In genomic region chr7:81479531-81480090, GRCm38 (mm10) we compare ENCODE assay signal across 30 mouse cellular contexts. TPM values are rescaled to one million over a fixed set of nuclear protein-coding genes. Genes with fewer than 3 reads are reported as not detected.
DNase-seq lines count a peak whose midpoint lies in the region; ATAC-seq lines count a peak whose summit lies in the region.
"Had no signal": no experiment of that assay in that cellular context is flagged by ENCODE, and none has a peak within 500 bp of the region (broad histone marks: within the 10 kb centered on the region; RNA-seq: fewer than 3 reads in every experiment).

No protein-coding gene starts in this region.

- ATAC-seq in forebrain, embryonic 11.5 days (replicated peaks; ENCODE audit: low FRiP score): no peak
- no peak for ATAC-seq in midbrain, embryonic 16.5 days
- ATAC-seq: forebrain, embryonic 16.5 days; hindbrain, postnatal 0 days; intestine, postnatal 0 days had no signal

- 0 out of 2 replicates have a peak, but pooled peaks cover 2% of the 10 kb centered on the region for H3K4me1 ChIP-seq in forebrain, embryonic 11.5 days (replicated peaks; ENCODE audit: control insufficient read depth, insufficient read depth, low read length)
- H3K4me1 ChIP-seq in forebrain, embryonic 10.5 days: peaks cover 27% of the 10 kb centered on the region
- no peaks in the 10 kb centered on the region for H3K4me1 ChIP-seq in midbrain, embryonic 16.5 days (ENCODE audit: control insufficient read depth, insufficient read depth, low read length)

- H3K36me3 ChIP-seq in forebrain, embryonic 11.5 days (ENCODE audit: control insufficient read depth, insufficient read depth, low read length): no peaks in the 10 kb centered on the region
- H3K36me3 ChIP-seq in forebrain, embryonic 10.5 days (replicated peaks): no peaks in the 10 kb centered on the region
- H3K36me3 ChIP-seq in midbrain, embryonic 16.5 days (ENCODE audit: control insufficient read depth, insufficient read depth, low read length): peaks cover 21% of the 10 kb centered on the region
- H3K36me3 ChIP-seq: embryonic facial prominence, embryonic 12.5 days; heart, embryonic 15.5 days had no signal

- H3K4me2 ChIP-seq in forebrain, embryonic 11.5 days (ENCODE audit: low read depth, low read length, severe bottlenecking): no peak overlapping the region
- no peak overlapping the region for H3K4me2 ChIP-seq in midbrain, embryonic 16.5 days (ENCODE audit: low read length)
- H3K4me2 ChIP-seq: embryonic facial prominence, embryonic 12.5 days; heart, embryonic 15.5 days had no signal

- peak; percentile 39 for DNase-seq in forebrain, embryonic 11.5 days (ENCODE audit: low spot score)
- no peak for DNase-seq in forebrain, embryonic 10.5 days (ENCODE audit: extremely low spot score, low spot score)
- DNase-seq in ES-CJ7 (ENCODE audit: low read depth, low spot score) (peak; percentile 74), R1 (ENCODE audit: low read depth, low spot score) (peak; percentile 57)
- DNase-seq in forelimb bud, embryonic 11.5 days (ENCODE audit: low read depth, low spot score): peak; percentile 44
- DNase-seq in left cerebral cortex, adult 18-20 months (ENCODE audit: low spot score in 2 of 2): no peak
- DNase-seq: adrenal gland, adult 8-10 months; cerebellum, adult 9-10 months; heart, adult 18-20 months; liver; lung, postnatal 10 days; midbrain, embryonic 14.5 days; spleen, adult 18-20 months; thymus, postnatal 36 days had no signal

- no peak overlapping the region for H3K9ac ChIP-seq in forebrain, embryonic 11.5 days (ENCODE audit: low read length)
- H3K9ac ChIP-seq in midbrain, embryonic 16.5 days (ENCODE audit: low read depth, low read length): no peak overlapping the region
- H3K9ac ChIP-seq: embryonic facial prominence, embryonic 12.5 days; heart, embryonic 15.5 days had no signal

- no peaks in the 10 kb centered on the region for H3K9me3 ChIP-seq in forebrain, embryonic 11.5 days (ENCODE audit: control insufficient read depth, low read length)
- no peaks in the 10 kb centered on the region for H3K9me3 ChIP-seq in forebrain, embryonic 10.5 days
- H3K9me3 ChIP-seq in midbrain, embryonic 16.5 days (replicated peaks; ENCODE audit: control insufficient read depth, low read length, poor library complexity, severe bottlenecking): no peaks in the 10 kb centered on the region
- H3K9me3 ChIP-seq: embryonic facial prominence, embryonic 12.5 days; heart, embryonic 15.5 days had no signal

- WGBS in forebrain, embryonic 11.5 days: 76% methylated on average over 3 of the region's 3 CpGs
- 73% methylated on average over 3 of the region's 3 CpGs for WGBS in forebrain, embryonic 10.5 days
- 82% methylated on average over 3 of the region's 3 CpGs for WGBS in midbrain, embryonic 16.5 days

- H3K4me3 ChIP-seq in forebrain, embryonic 11.5 days (ENCODE audit: low read depth, low read length): no peak overlapping the region
- no peak overlapping the region for H3K4me3 ChIP-seq in forebrain, embryonic 10.5 days
- H3K4me3 ChIP-seq in midbrain, embryonic 16.5 days (ENCODE audit: low read depth, low read length): no peak overlapping the region
- H3K4me3 ChIP-seq: embryonic facial prominence, embryonic 12.5 days; heart, embryonic 15.5 days; myocyte had no signal

- H3K27ac ChIP-seq in forebrain, embryonic 11.5 days (ENCODE audit: low read depth, low read length): no peak overlapping the region
- no peak overlapping the region for H3K27ac ChIP-seq in forebrain, embryonic 10.5 days
- H3K27ac ChIP-seq in midbrain, embryonic 16.5 days (ENCODE audit: low read length): no peak overlapping the region
- H3K27ac ChIP-seq: embryonic facial prominence, embryonic 12.5 days; heart, embryonic 15.5 days; hindbrain, postnatal 0 days had no signal

- H3K27me3 ChIP-seq in forebrain, embryonic 11.5 days (ENCODE audit: control insufficient read depth, insufficient read depth, low read length): peaks cover 11% of the 10 kb centered on the region; the same call in 1 of the 2 replicates
- H3K27me3 ChIP-seq in forebrain, embryonic 10.5 days (ENCODE audit: poor library complexity, severe bottlenecking): peaks cover 57% of the 10 kb centered on the region
- peaks cover 6% of the 10 kb centered on the region for H3K27me3 ChIP-seq in midbrain, embryonic 16.5 days (ENCODE audit: control insufficient read depth, insufficient read depth, low read depth, low read length)

RNA-seq across cellular contexts. Expression of gene Ap3b2, which starts 14.1 kb away (rescaled TPM):
- 26.1 and 27.3 TPM in 2 replicates for polyA plus RNA-seq in forebrain, embryonic 11.5 days (2014; fragmentation: Nextera tagmentation; extraction: Ambion mirVana)
- 8.4 and 11.6 TPM in 2 replicates for polyA plus RNA-seq in forebrain, embryonic 10.5 days (2016; fragmentation: Nextera tagmentation; extraction: Ambion mirVana)
- 100 to 1,000 TPM; 156 to 159 TPM for total RNA-seq in left cerebral cortex, adult 18-20 months (2021)
- polyA plus RNA-seq in midbrain, embryonic 16.5 days (2015; fragmentation: Nextera tagmentation; extraction: Ambion mirVana): 161 TPM in 2 replicates
- total RNA-seq: heart, adult 18-20 months; hematopoietic stem cell, adult 5-6 weeks; megakaryocyte, adult 5-6 weeks had no signal
- polyA plus RNA-seq: C2C12, myocyte had no signal

RNA-seq across cellular contexts. Expression of gene BC048679, which starts 18.5 kb away (rescaled TPM):
- polyA plus RNA-seq in forebrain, embryonic 11.5 days (2014; fragmentation: Nextera tagmentation; extraction: Ambion mirVana): not detected in 2 replicates
- polyA plus RNA-seq in forebrain, embryonic 10.5 days (2016; fragmentation: Nextera tagmentation; extraction: Ambion mirVana): 0.27 and 0.50 TPM in 2 replicates
- not detected for total RNA-seq in left cerebral cortex, adult 18-20 months (2021)
- not detected in 2 replicates for polyA plus RNA-seq in midbrain, embryonic 16.5 days (2015; fragmentation: Nextera tagmentation; extraction: Ambion mirVana)
- total RNA-seq: adrenal gland, adult 8-10 months; heart, adult 18-20 months; hematopoietic stem cell, adult 5-6 weeks; hindbrain, postnatal 0 days; layer of hippocampus, postnatal 10 days; left cerebral cortex, postnatal 14 days; megakaryocyte, adult 5-6 weeks had no signal
- polyA plus RNA-seq: C2C12; embryonic facial prominence, embryonic 12.5 days; forebrain, embryonic 16.5 days; heart, embryonic 15.5 days; hindbrain, postnatal 0 days; intestine, postnatal 0 days; kidney, embryonic 16.5 days; large intestine, adult 2 months; liver, embryonic 16.5 days; midbrain, embryonic 14.5 days; myocyte; neural tube, embryonic 14.5 days had no signal

RNA-seq across cellular contexts. Expression of gene Cpeb1, which starts 24.3 kb away (rescaled TPM):
- 1.1 and 2.4 TPM in 2 replicates for polyA plus RNA-seq in forebrain, embryonic 11.5 days (2014; fragmentation: Nextera tagmentation; extraction: Ambion mirVana)
- 0.86 and 0.98 TPM in 2 replicates for polyA plus RNA-seq in forebrain, embryonic 10.5 days (2016; fragmentation: Nextera tagmentation; extraction: Ambion mirVana)
- total RNA-seq in left cerebral cortex, adult 18-20 months (2021): 100 to 1,000 TPM; 102 to 104 TPM
- 3.9 and 6.6 TPM in 2 replicates for polyA plus RNA-seq in midbrain, embryonic 16.5 days (2015; fragmentation: Nextera tagmentation; extraction: Ambion mirVana)
- total RNA-seq: hematopoietic stem cell, adult 5-6 weeks had no signal
- polyA plus RNA-seq: liver, embryonic 16.5 days had no signal

Comparison
In these comparisons a context has a peak if more than half of its experiments do, and no peak if none do; other contexts are left out.
1. DNase-seq: peak in forebrain, embryonic 11.5 days (single experiment), ES-CJ7 (single experiment), R1 (single experiment) and forelimb bud, embryonic 11.5 days (single experiment); none in forebrain, embryonic 10.5 days (single experiment) and left cerebral cortex, adult 18-20 months (0 of 2).